Mouse (Mus musculus) urinary bladder, postnatal 25 days (tissue): Measurements from ENCODE around the gene Parp3.

Experiments used
- DNase-seq: peaks from one replicate; pipeline ENCODE4 v3.0.0; 2022; ENCODE audit warnings: low spot score

Gene Parp3

DNA sequence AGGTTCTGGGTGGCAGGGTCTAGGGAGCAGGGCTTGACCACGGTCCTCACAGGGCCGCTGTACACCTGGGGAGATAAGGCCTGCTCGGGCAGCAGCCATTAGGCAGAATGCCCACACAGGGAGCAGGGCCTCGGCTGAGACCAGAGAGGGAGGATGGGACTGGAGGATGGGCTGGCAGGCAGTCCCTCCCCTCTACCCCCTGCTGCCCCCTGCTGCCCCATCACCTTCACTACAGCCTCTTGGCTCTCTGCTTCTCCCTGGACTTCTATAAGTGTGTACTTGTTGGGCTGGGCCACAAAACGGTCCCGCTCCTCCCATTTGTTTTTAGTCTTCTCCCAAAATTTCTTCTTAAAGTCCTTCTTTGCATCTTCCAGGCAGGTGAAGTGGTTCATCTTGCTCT lies 2.3 kb downstream of the Parp3 start:
- peak; percentile 62 for DNase-seq

DNA sequence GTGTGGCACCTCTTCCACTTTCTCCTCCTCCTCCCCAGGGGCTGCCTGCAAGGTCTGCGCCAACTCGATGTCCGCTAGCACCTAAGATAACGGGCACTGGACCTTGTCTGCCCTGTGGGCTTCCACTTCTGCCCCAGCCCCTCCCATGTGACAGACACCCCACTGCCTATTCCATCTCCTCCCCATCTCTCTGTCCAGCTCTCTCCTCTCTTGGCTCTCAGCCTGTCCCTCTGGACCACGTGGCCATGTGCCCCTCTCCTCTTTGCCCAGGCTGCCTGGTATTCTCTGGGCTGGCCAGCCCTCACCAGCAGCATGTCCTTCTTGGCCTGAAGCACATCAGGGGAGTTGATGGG lies 3.0 kb downstream of the Parp3 start:
- DNase-seq, result no peak

DNA sequence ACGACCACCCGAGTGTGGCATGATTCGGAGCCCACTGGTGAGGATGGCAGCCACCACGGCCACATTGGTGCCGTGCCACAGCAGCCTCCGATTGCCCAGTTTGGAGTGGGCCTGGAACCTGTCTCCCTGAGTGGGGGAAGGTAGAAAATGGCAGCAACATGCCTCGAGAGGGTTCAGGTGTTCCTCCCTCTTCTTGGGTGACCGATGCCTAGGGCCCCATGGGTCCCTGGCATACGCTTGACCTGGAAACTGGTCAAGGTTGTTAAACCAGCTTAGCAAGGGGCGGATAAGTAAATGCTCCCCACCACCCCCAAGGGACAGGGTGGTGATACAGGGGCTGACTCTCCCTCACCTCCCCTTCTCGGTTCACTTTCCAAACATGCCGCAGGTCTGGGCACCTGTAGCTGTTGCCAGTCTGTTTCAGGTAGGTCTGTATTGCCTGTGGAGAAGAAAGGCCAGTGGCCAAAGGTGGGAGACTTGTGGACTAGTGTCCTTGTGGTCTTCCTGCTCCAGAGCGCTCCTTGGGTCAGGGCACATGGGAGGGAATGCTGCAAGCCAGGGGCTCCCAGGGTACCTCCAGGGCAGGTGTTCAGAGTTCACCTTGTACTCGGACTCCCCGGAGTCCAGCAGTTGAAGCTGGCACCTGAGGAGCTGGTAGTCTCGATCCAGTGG lies 3.5 kb downstream of the Parp3 start:
- no peak for DNase-seq

DNA sequence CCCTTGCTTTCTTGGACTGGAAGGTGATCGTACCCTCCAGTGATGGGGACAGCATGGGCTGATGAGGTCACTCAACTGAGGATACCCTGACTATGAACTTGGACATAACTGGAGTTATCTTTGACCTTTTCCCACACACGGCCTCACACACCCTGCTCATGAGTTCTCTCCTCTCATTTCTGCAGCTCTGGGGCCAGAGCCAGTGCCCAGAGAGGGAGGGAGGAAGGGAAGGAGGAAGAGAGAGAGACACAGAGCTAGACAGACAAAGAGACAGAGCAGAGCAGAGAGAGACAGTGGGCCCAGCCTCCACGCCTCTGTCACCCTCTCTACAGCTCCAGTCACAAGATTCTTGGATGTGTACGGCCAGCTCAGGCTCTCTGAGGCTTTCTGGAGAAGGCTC lies 4.4 kb downstream of the Parp3 start:
- no peak for DNase-seq

DNA sequence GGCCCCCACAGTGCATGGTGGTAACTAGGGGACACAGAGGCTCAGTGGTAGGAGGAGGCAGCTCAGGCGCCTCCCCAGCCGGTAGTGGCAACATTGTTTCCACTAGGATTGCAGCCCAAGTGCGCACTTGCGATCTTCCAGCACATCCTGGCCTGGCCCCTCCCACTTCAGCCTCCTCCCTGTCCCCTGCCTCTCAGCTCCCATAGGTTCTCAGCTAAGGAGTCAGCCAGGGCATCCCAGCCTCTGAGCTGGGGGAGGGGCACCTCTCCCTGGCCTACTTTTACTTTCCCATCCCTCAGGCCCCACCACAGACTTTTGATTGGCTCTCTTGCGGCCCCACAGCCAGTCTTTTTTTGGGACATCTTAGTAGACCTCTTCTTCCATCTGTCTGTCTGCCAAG lies 4.9 kb downstream of the Parp3 start:
- DNase-seq, result no peak

DNA sequence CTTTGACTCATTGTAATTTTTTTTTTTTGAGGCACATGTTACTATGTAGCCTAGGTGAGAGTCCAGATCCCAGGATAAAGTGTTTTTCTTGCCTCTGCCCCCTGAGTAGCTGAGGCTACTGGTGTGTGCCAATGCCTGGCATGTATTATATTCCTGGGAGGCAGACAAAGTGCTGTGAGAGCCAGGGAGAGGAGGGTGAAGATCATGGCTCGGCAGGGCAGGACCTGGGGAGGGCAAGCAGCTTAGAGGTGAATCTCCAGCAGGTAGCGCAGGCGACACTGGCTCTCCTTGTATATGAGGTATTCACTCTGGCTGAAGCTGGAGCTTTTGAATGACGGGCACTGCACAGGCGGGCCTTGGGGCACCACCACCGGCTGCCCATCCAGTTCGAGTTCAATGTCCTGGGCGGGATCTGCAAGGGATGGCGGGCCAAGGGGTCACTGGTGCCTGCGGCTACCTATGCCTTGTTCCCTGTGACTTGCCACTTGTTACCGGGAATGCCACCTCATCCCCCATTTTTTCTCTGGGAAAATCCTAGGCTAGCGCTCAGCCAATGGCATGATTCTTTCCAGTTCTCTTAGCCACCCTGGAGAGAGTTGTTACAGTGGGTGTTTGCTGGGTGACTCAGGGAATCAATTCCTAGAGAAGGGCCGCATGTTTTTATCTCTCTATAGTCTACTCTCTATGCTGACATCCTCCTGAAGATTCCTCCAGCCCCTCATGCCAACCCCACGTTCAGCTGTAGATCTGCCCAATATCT lies 5.6 kb downstream of the Parp3 start:
- no peak for DNase-seq

DNA sequence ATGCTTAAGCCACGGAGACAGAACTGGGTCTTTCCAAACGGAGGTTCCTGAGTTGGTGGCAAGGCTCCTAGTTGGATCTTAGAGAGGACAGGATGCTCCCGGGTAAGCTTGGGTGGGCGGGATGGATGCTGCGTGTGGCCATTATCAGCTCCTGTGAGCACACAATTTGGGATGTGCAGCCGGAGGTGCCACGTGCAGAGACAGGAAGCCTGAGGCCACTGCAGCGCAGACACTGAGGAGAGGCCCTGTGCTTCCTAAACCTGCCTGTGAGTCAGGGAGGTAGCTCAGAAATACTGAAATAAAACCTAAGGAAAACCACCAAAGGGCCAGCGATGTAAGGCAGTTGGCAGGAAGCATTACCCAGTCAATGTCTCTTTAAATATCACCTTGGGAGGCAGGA lies 7.0 kb downstream of the Parp3 start:
- no peak for DNase-seq

DNA sequence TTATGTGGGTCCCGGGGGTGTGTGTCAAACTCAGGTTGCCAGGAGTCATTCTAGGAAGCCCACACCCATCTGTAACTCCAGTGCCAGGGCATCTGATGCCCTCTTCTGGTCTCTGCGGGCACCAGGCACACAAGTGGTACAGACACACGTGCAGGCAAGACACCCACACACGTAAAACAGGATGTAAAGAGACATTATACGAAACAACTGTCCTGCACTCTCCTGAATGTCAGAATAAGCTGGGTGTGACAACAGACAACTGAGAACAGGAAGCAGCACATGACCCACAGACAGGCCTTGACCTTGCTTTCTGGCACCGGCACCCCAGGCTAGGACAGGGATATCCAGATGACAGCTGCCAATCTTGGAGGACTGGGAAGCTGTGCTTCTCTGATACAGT lies 7.4 kb downstream of the Parp3 start:
- DNase-seq, result no peak

DNA sequence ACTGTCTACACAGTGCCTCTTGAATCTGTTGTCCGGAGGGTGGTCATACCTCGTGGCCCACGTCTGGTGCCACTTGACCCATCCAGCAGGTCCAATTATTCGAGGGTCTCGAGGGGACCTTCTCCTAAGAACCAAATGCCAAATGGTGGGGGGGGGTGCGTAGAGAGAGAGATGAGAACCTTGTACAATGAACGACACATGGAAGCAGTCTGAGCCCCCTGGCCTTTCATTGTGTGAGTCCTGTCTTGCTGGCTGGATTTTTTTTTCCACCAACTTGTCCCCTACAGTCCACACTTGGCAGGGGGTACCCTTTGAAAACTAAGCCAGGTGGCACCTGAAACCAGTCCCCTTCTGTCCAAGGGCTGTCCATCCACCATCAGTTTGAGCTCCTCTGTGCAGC lies 9.0 kb downstream of the Parp3 start:
- DNase-seq, result no peak

DNA sequence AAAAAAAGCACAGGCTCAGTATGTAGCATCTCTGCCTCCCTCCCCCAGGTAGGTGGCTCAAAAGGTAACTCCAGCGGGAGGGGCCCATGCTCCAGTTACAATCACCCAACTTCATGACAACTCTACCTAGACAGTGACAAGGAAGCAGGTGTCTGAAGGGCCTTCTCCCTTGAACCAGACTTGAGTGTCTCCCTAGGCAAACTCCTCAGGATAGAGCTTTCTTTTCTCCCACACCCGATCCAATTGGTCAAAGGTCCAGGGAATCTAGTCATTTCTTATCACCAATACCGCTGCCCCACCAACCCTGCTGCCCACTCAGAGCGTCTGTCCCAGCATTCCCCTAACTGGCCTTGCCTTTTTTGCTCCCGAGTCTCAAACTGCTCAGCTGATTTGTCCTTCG lies 10.0 kb downstream of the Parp3 start:
- no peak for DNase-seq

DNA sequence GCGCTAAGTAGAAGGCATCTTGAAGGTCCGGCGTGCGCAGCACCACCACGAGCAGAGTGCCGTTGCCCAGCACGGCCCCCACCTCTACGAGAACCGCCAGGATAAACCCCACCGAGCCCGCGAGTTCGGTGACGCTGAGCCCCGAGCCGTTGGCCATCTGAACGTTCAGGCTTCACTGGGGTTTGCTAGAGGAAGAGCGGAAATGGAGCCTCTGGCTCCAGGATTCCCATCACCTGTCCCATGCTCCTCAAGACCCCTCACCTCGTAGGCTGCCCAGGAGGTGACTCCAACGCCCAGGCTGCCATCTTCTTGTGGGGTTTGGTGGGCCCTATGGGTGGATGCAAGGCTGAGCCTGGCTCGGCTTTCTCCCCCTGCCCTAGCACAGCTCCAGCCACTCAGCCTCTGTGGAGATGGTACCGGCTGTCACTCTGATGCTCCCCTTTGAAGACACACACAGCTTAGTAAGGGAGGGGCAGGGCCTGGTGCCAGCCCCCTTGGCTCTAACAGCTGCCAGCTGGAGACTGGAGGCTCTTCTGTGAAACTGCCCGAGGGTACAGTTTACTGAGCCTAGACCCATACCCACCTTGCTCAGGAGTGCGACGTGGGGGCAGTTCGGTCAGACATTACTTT lies 11.1 kb downstream of the Parp3 start, which contains the start of gene Gpr62:
Gpr62 (minus strand) TSS at position 368 of the 630 bp plus-strand sequence.
- DNase-seq, result no peak

DNA sequence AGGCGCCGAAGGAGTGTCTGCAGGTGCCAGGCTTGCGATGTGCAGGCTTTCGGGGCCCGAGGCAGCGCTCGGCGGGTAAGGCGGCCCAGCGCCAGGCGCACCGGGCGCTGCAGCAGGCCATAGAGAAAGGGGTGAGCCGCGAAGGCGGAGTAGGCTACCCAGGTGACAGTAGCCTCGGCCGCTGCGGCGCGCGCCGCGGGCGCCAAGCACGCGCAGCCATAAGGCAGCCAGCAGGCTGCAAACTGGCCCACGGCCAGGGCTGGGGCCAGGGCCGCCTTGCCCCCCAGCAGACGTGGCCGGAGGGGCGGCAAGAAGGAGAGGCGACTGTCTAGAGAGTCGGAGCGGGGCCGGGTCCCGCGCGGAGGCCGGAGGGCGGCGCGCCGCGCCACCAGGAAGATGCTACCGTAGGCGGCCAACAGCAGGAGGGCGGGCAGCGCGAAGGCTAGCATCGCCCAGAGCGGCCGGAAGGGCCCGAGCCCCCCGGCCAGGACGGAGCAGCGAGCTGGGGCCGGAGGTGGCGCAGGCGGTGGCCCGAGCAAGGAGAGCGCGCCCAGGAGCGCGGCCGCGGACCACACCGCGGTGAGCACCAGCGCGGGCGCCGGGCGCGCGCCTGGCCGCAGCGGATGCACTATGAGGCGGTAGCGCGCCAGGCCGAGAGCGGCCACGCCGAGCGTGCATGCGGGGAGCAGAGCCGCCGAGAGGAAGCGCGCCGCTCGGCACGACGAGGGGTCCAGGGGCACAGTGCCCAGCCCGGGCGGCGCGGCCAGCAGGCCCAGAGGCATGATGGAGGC lies 11.8 kb downstream of the Parp3 start:
- DNase-seq, result no peak

DNA sequence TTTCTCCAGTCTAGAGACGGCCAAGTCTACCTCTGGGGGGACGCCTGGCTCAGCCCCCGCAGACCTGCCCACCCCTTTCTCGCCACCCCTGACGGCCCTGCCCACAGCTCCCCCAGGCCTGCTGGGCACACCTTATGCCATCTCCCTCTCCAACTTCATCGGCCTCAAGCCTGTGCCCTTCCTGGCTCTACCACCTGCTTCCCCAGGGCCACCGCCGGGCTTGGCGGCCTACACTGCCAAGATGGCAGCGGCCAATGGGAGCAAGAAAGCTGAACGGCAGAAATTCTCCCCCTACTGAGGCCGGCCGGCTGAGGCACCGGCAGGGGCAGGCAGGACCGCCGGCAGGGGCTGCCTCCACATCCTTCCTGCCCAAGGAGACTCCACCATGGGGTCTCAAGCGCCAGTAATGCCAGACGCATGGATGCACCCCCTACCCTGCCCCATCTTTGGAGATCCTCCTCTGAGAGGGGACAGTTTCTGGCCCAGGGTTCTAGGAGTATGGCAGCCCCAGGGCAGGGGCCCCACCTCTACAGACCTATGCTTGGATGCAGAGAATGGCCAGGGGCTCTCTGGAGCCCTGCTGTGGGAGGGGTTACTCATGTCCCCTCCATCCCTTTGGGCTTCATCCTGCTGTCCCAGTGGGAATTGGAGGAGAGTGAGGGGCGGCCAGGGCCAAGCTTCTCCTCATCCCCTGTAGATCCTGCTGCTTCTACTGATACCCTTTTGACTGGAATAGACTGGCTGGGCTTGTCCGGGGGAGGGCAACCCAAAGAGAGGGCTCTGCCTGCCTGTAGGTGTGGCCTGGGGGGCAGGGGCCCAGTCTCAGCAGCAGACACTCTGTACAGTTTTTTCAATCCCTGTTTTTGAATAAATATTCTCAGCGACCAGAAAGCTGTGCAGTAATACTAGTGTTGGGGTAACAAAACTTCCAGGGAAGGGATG lies 13.4 kb downstream of the Parp3 start:
- no peak for DNase-seq

DNA sequence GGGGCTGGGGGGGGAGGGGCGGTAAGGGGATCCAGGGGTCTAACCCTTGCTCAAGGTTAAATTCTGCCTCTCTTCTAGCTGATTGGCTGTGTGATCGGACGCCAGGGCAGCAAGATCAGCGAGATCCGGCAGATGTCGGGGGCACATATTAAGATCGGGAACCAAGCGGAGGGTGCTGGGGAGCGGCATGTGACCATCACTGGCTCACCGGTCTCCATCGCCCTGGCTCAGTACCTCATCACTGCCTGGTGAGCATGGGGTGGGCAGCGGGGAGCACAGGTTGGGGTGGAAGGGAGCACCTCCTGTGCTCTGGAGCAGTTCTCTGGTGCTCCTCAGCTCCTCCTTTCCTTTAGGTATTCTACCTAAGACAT lies 14.3 kb downstream of the Parp3 start:
- DNase-seq, result no peak

DNA sequence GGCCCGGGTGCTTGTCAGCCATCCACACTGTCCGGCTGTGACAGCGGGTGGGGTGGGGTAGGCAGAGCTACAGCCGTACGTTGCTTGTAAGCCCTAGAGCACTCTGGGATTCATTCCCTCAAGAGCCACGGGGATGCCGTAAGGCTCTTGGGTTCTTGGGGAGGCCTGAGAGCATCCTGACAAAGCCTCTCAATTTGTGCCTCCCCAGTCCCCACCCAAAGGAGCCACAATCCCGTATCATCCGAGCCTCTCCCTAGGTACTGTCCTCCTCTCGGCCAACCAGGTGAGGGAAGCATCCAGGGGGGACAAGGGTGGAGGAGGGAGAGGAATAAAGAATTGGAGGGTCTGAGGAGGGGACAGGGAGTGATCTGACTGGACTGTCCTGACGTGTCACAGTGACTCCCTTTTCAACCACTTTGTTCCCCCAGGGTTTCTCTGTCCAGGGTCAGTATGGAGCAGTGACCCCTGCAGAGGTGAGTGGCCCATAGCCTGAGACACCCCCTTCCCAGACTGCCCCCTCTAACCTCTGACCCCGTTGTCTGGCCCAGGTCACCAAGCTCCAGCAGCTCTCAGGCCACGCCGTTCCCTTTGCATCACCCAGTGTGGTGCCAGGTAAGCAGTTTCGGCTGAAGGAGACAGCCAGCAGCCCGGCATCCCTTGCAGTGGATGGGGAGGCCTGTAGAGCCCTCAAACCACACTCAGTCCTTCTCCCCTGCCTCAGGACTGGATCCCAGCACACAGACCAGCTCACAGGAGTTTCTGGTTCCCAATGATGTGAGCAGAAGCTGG lies 14.9 kb downstream of the Parp3 start:
- DNase-seq, result no peak

DNA sequence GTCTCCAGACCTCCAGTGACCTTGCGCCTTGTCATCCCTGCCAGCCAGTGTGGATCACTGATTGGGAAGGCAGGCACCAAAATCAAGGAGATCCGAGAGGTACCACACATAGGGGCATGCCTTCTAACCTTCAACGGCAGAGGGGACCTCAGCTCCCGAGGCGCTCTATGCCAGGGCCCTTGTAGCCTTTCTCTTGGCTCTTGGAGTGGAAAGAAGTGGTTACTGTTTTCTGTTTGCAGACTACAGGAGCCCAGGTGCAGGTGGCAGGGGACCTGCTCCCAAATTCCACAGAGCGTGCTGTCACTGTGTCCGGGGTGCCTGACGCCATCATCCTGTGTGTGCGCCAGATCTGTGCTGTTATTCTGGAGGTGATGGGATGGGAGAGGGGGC lies 15.7 kb downstream of the Parp3 start:
- no peak for DNase-seq

DNA sequence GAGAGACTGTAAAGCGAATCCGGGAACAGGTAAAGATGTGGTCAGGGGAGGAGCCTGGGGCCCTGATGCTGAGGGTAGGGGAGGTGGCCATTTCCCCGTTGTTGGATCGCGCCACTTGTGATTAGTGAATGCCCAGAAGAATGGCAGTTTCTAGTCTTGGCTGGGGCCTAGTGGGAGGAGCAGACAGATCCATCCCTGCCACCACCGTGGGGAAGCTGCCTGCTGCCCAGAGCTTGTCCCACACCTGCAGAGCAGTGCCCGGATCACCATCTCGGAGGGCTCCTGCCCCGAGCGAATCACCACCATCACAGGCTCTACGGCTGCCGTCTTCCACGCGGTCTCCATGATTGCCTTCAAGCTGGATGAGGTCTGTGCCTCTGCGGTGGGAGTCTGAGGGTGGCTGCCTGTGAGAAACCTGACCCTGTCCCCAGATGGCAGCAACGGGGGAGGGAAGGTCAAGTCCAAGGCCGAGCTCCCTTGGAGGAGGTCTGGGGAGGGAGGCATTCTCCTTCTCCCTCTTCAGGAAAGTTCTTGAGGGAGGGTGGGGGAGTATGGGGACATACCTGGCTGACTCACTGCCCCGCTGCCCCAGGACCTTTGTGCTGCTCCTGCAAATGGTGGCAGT lies 16.2 kb downstream of the Parp3 start:
- no peak for DNase-seq

DNA sequence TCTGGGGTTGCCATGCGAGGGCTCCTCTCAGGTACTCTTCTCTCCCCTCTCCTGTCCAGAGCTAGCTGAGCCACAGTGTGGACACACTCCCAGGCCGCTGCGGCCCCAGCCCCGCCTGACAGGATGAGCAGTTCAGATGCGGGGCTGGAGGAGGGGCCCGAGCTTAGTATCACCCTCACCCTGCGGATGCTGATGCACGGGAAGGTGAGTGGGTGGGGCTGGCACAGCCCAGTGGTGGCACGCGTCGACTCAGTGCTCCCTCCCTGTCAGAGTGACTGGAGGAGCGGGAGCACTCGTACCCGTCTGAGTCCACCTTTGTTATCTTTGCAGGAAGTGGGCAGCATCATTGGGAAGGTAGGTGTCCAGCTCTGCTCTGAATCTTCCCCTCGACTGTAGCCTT lies 16.8 kb downstream of the Parp3 start:
- DNase-seq, result no peak

DNA sequence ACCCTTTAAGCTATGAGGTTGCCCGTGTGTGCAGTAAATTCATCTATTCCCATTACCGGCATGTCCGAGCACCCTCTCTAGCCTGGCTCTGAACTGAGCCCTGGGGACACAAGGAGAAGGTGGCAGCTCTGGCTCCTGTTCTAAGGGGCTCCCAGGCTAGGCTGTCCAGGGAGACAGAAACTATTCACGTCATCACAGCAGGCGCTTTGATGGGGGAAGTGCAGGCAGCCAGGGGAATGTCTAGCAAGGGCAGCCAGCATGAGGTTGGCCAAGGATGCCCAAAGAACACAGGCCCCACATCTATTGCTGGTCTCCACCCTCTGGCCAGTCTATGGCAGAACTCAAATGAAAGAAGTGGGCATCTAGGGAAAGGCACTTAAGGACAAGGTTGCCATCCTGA lies 18.8 kb downstream of the Parp3 start:
- no peak for DNase-seq

DNA sequence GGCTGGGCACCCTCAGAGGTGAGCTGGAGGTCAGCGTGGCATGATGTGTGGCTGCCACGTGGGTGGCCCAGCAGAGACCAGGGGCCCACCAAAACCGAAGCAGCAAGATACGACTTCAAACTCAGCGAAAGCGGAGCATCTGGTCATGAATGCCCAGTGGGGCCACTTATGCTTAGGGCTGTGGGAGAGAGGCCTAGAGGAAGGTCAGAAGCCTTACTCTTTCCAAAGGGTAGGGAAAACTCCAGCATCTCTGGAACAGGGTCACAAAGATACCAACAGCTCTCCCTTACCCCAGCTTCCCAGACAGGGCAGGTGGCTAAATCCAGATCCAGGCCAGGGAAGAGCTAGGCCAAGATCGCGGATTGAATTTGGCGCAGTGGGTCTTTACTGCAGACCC lies 19.6 kb downstream of the Parp3 start:
- no peak for DNase-seq
